Mouse (Mus musculus) stomach, adult 2 months (tissue): ENCODE measurements around the gene Atg2b. TPM values are rescaled to one million over a fixed set of nuclear protein-coding genes. Genes with fewer than 3 reads are reported as not detected.

Experiments
- polyA plus RNA-seq: library from polyadenylated mRNA; depleted of rRNA; stranded (reverse); fragments of >200 nt; gene quantifications from 2 replicates; pipeline ENCODE4 v1.2.3, GENCODE M21; 2012; rRNA removed

Gene Atg2b
- 2.9 and 4.0 TPM in 2 replicates for polyA plus RNA-seq

GRCm38 (mm10) chr12:105685001-105685691, at the start of gene Atg2b:
Atg2b (minus strand) TSS chr12:105685211.

DNA sequence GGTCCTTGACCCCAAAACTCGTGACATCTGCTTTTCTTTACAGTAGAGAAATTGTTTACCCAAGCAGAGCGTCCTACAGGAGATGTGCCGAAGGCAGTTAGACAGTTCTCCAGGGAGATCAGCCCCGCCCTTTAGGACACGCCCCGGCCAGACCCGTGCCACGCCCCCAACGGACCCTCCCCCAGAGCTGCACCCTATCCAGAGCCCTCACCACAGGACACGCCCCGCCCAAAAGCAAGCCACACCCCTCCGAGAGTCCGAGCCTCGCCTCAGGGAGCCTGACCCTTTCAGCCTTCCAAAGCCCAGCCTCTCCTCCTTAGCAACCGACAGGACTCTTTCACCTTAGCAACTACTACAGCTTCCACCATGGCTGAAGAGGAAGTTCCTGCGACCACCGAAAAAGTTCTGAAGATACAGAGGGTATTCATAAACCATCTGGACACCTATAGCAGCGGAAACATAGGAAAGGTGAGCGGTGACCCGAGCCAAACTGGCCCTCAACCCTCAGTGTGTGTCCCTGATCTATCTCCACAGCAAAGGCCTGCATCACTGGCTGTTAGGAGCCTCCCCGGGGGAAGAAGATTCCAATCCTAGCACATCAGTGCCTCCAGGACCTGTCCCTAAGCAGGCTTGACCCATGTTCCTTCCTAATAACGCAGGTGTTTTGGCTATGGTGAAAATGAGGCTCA, 20.9 kb upstream of the Atg2b start, which contains the start of gene Ak7:
TSS of gene Ak7 (plus strand) at position 178 of the 689 bp plus-strand sequence.

GRCm38 (mm10) chr12:105683933-105684901, 794 bp downstream of the Atg2b start, which contains the start of gene Gskip:
Gskip (plus strand) TSS chr12:105684829.

GRCm38 (mm10) chr12:105602581-105603210, 82.3 kb downstream of the Atg2b start, which contains the start of gene Bdkrb1:
Bdkrb1 (plus strand) TSS chr12:105603085.

Other genes with a start within 250 kb of the Atg2b start
- gene D430019H16Rik, start 231.4 kb downstream of the Atg2b start, polyA plus RNA-seq = 0.47 and 0.51 TPM in 2 replicates
- 2.4 and 2.9 TPM in 2 replicates for gene Bdkrb2, start 122.0 kb downstream of the Atg2b start, polyA plus RNA-seq
- gene Bdkrb1, start 82.1 kb downstream of the Atg2b start, polyA plus RNA-seq = 1.7 and 1.9 TPM in 2 replicates
- gene Gskip, start 382 bp downstream of the Atg2b start, polyA plus RNA-seq = 3.6 TPM in 2 replicates
- not detected in 2 replicates for gene Ak7, start 20.8 kb upstream of the Atg2b start, polyA plus RNA-seq
- 13.6 and 14.0 TPM in 2 replicates for gene Papola, start 99.5 kb upstream of the Atg2b start, polyA plus RNA-seq